Mouse (Mus musculus) lung, adult 2 months (tissue): ENCODE measurements around the gene Rnf26.

ENCODE experiments used
- CTCF ChIP-seq: fragments of 200-500 bp; IDR thresholded peaks from 2 replicates; pipeline ENCODE4 v1.5.1; 2011; ENCODE audit warnings: mild to moderate bottlenecking, low read length, control low read depth; ENCODE audit not compliant: insufficient read depth
- POLR2A ChIP-seq: fragments of 200-500 bp; IDR thresholded peaks from 2 replicates; pipeline ENCODE4 v1.6.1; 2011; ENCODE audit warnings: low read depth, mild to moderate bottlenecking, control low read depth, low read length, borderline replicate concordance; ENCODE audit errors: extremely low read depth

- TF ChIP-seq CTCF (no peak), POLR2A (no peak)
These were observed 67.4 kb downstream of the Rnf26 start for GRCm38 (mm10) chr9:44045884-44046272.
